In genomic region chr2:51934574-51935334, GRCm38 (mm10) we compare ENCODE assay signal across 8 mouse cellular contexts. TPM values are rescaled to one million over a fixed set of nuclear protein-coding genes. Genes with fewer than 3 reads are reported as not detected.
DNase-seq lines count a peak whose midpoint lies in the region; ATAC-seq and TF ChIP-seq lines count a peak whose summit lies in the region.

Gene Rbm43 (minus strand): TSS chr2:51935163.

- peak within 1 kb of the TSS; percentile 63 to 66 for H3K4me3 ChIP-seq in ES-E14 (ENCODE audit: insufficient read depth in 1 of 2, low read depth in 1 of 2, low read length in 2 of 2, poor library complexity in 1 of 2, severe bottlenecking in 1 of 2)
- peak within 1 kb of the TSS; percentile 53 for H3K4me3 ChIP-seq in forebrain, embryonic 13.5 days
- peak within 1 kb of the TSS; percentile 62 for H3K4me3 ChIP-seq in heart, postnatal 0 days (ENCODE audit: low read depth, low read length)
- peak within 1 kb of the TSS; percentile 95 for H3K4me3 ChIP-seq in liver, embryonic 16.5 days (ENCODE audit: low read depth, low read length)
- H3K4me3 ChIP-seq in neural tube, embryonic 12.5 days: peak within 1 kb of the TSS; percentile 44

- 1% methylated on average over 48 of the region's 48 CpGs for WGBS in forebrain, embryonic 13.5 days
- WGBS in heart, postnatal 0 days: under 1% methylated on average over 48 of the region's 48 CpGs
- WGBS in liver, embryonic 16.5 days (ENCODE audit: insufficient replicate concordance): under 1% methylated on average over 48 of the region's 48 CpGs
- 1% methylated on average over 48 of the region's 48 CpGs for WGBS in neural tube, embryonic 12.5 days

- peak within 1 kb of the TSS; percentile 86 for H3K4me2 ChIP-seq in forebrain, embryonic 13.5 days
- H3K4me2 ChIP-seq in heart, postnatal 0 days (ENCODE audit: low read depth, low read length): peak within 1 kb of the TSS; percentile 70
- H3K4me2 ChIP-seq in liver, embryonic 16.5 days (ENCODE audit: low read depth, low read length): peak within 1 kb of the TSS; percentile 73
- H3K4me2 ChIP-seq in neural tube, embryonic 12.5 days (replicated peaks): peak within 1 kb of the TSS; percentile 83

- peak within 1 kb of the TSS; percentile 59 for H3K9ac ChIP-seq in ES-E14 (ENCODE audit: insufficient read depth, low read depth, low read length, poor library complexity, severe bottlenecking)
- peak within 1 kb of the TSS; percentile 70 for H3K9ac ChIP-seq in forebrain, embryonic 13.5 days
- H3K9ac ChIP-seq in heart, postnatal 0 days (replicated peaks; ENCODE audit: low read depth, low read length): peak within 1 kb of the TSS; percentile 56
- peak within 1 kb of the TSS; percentile 91 for H3K9ac ChIP-seq in liver, embryonic 16.5 days (ENCODE audit: low read depth, low read length)
- H3K9ac ChIP-seq in neural tube, embryonic 12.5 days: peak within 1 kb of the TSS; percentile 56

- in situ Hi-C loops in ES-E14 (cut with MboI; ENCODE audit: low sequenced_read_pairs in 2 of 2, unreplicated experiment in 2 of 2): no loop called here

- peak; percentile 89 for ATAC-seq in forebrain, embryonic 13.5 days
- peak; percentile 74 for ATAC-seq in heart, postnatal 0 days (ENCODE audit: insufficient read depth, low read depth)
- ATAC-seq in liver, embryonic 16.5 days (ENCODE audit: low read depth): peak; percentile 62
- ATAC-seq in neural tube, embryonic 12.5 days (ENCODE audit: low FRiP score, low read depth): peak; percentile 91

- TF ChIP-seq CTCF in heart, postnatal 0 days (IDR thresholded peaks at IDR 0.05; ENCODE audit: low read depth): peak; percentile 43

- H3K9me3 ChIP-seq in ES-E14 (ENCODE audit: control insufficient read depth, insufficient read depth, low read depth, low read length): no peaks in the 10 kb centered on the region
- H3K9me3 ChIP-seq in forebrain, embryonic 13.5 days (replicated peaks): no peaks in the 10 kb centered on the region
- no peaks in the 10 kb centered on the region for H3K9me3 ChIP-seq in heart, postnatal 0 days (replicated peaks; ENCODE audit: control insufficient read depth, low read length)
- peaks cover 3% of the 10 kb centered on the region; the same call in 1 of the 2 replicates for H3K9me3 ChIP-seq in liver, embryonic 16.5 days (replicated peaks; ENCODE audit: control insufficient read depth, low read length)
- H3K9me3 ChIP-seq in neural tube, embryonic 12.5 days: no peaks in the 10 kb centered on the region

- H3K27ac ChIP-seq in ES-E14 (ENCODE audit: insufficient read depth, low read depth, low read length, poor library complexity, severe bottlenecking): no peak within 1 kb of the TSS
- no peak within 1 kb of the TSS for H3K27ac ChIP-seq in forebrain, embryonic 13.5 days
- H3K27ac ChIP-seq in heart, postnatal 0 days (ENCODE audit: low read depth): peak within 1 kb of the TSS; percentile 46
- H3K27ac ChIP-seq in liver, embryonic 16.5 days (ENCODE audit: low read length): peak within 1 kb of the TSS; percentile 92
- H3K27ac ChIP-seq in neural tube, embryonic 12.5 days: no peak within 1 kb of the TSS

- TF ChIP-seq EP300 in heart, postnatal 0 days (IDR thresholded peaks at IDR 0.05; ENCODE audit: low read depth): no peak

- no peaks in the 10 kb centered on the region for H3K36me3 ChIP-seq in ES-E14 (ENCODE audit: control insufficient read depth, insufficient read depth, low read length, poor library complexity, severe bottlenecking)
- 0 out of 2 replicates have a peak, but pooled peaks cover 8% of the 10 kb centered on the region for H3K36me3 ChIP-seq in forebrain, embryonic 13.5 days (ENCODE audit: poor library complexity, severe bottlenecking)
- H3K36me3 ChIP-seq in heart, postnatal 0 days (replicated peaks; ENCODE audit: control insufficient read depth, insufficient read depth, low read length): peaks cover 11% of the 10 kb centered on the region; the same call in 1 of the 2 replicates
- peaks cover 16% of the 10 kb centered on the region for H3K36me3 ChIP-seq in liver, embryonic 16.5 days (ENCODE audit: control insufficient read depth, insufficient read depth)
- no peaks in the 10 kb centered on the region for H3K36me3 ChIP-seq in neural tube, embryonic 12.5 days

- H3K4me1 ChIP-seq in ES-E14 (ENCODE audit: control insufficient read depth in 2 of 2, insufficient read depth in 2 of 2, low read length in 2 of 2, poor library complexity in 1 of 2): peaks cover 0 to 4% of the 10 kb centered on the region in 2 experiments; a peak in 1 of 4 replicates
- peaks cover 8% of the 10 kb centered on the region; the same call in 1 of the 2 replicates for H3K4me1 ChIP-seq in forebrain, embryonic 13.5 days
- H3K4me1 ChIP-seq in heart, postnatal 0 days (ENCODE audit: control insufficient read depth, insufficient read depth): 0 out of 2 replicates have a peak, but pooled peaks cover 3% of the 10 kb centered on the region
- H3K4me1 ChIP-seq in liver, embryonic 16.5 days (ENCODE audit: control insufficient read depth, low read depth, low read length): peaks cover 49% of the 10 kb centered on the region
- peaks cover 12% of the 10 kb centered on the region for H3K4me1 ChIP-seq in neural tube, embryonic 12.5 days

- DNase-seq in ES-E14 (ENCODE audit: low read depth, low spot score): peak; percentile 74
- DNase-seq in cerebellum, adult 11 months: peak; percentile 74
- DNase-seq in heart, postnatal 0 days (ENCODE audit: low spot score): peak; percentile 58
- DNase-seq in kidney, postnatal 4 days: peak; percentile 79 to 87
- peak; percentile 41 for DNase-seq in telencephalon, adult 2 months (ENCODE audit: low read depth, low spot score)

- H3K27me3 ChIP-seq in forebrain, embryonic 13.5 days: 0 out of 2 replicates have a peak, but pooled peaks cover 6% of the 10 kb centered on the region
- no peaks in the 10 kb centered on the region for H3K27me3 ChIP-seq in heart, postnatal 0 days (ENCODE audit: control insufficient read depth, insufficient read depth, low read length)
- H3K27me3 ChIP-seq in liver, embryonic 16.5 days (ENCODE audit: control insufficient read depth, insufficient read depth, low read depth, low read length): no peaks in the 10 kb centered on the region
- H3K27me3 ChIP-seq in neural tube, embryonic 12.5 days (replicated peaks): no peaks in the 10 kb centered on the region

TF ChIP-seq in ES-E14, 5 proteins besides CTCF, POLR2A, EP300 and RAD21:
- TF ChIP-seq ZNF384 (IDR thresholded peaks at IDR 0.05; ENCODE audit: low read depth, low read length) (no peak), ZC3H11A (IDR thresholded peaks at IDR 0.05; ENCODE audit: borderline replicate concordance, low read depth, low read length) (no peak), HCFC1 (IDR thresholded peaks at IDR 0.05; ENCODE audit: borderline replicate concordance, insufficient read depth, low read length) (no peak), MAFK (IDR thresholded peaks at IDR 0.05; ENCODE audit: insufficient read depth, low read depth, low read length) (no peak), CHD2 (IDR thresholded peaks at IDR 0.05; ENCODE audit: low read depth, low read length) (no peak)
TF ChIP-seq in ES-E14: peak in this region for 0.

RNA-seq across cellular contexts. Expression of gene Rbm43, which starts in this region (rescaled TPM):
- 2.5 and 2.9 TPM in 2 replicates for total RNA-seq in ES-E14 (2012; rRNA removed)
- 5.0 and 5.9 TPM in 2 replicates for polyA plus RNA-seq in forebrain, embryonic 13.5 days (2015; fragmentation: Nextera tagmentation; extraction: Ambion mirVana)
- total RNA-seq in heart, postnatal 0 days (2014; rRNA removed; ENCODE audit: low replicate concordance): 6.8 and 27.9 TPM in 2 replicates
- polyA plus RNA-seq in heart, postnatal 0 days (2015; fragmentation: Nextera tagmentation; extraction: Ambion mirVana): 9.7 and 10.7 TPM in 2 replicates
- polyA plus RNA-seq in liver, embryonic 16.5 days (2015; fragmentation: Nextera tagmentation; extraction: Ambion mirVana): 17.8 and 20.8 TPM in 2 replicates
- polyA plus RNA-seq in neural tube, embryonic 12.5 days (2016; fragmentation: Nextera tagmentation; extraction: Ambion mirVana): 5.7 and 7.2 TPM in 2 replicates

Comparison
In these comparisons a context has a peak if more than half of its experiments do, and no peak if none do; other contexts are left out.
1. H3K27ac ChIP-seq: peak in heart, postnatal 0 days (single experiment) and liver, embryonic 16.5 days (single experiment); none in ES-E14 (single experiment), forebrain, embryonic 13.5 days (single experiment) and neural tube, embryonic 12.5 days (single experiment).
2. H3K4me3 ChIP-seq: peak in every context shown above with its lines; median percentile 95 in liver, embryonic 16.5 days; 64 in ES-E14; 62 in heart, postnatal 0 days; 53 in forebrain, embryonic 13.5 days; 44 in neural tube, embryonic 12.5 days.
3. Peak in every context shown above with its lines, with median percentiles within 50 percentile points of each other: DNase-seq, H3K9ac ChIP-seq, ATAC-seq and H3K4me2 ChIP-seq.